Mouse (Mus musculus) CH12.LX (cell line): ENCODE results near the gene Calhm1. TPM values are rescaled to one million over a fixed set of nuclear protein-coding genes. Genes with fewer than 3 reads are reported as not detected.

Source experiments
- DNase-seq: peaks from one replicate; pipeline ENCODE4 v3.0.0-alpha.2; 2013; ENCODE audit errors: extremely low read depth
- H3K27ac ChIP-seq: 2 replicates; pipeline ENCODE4 v1.5.1; 2012; ENCODE audit warnings: low read depth, mild to moderate bottlenecking, control low read depth, moderate library complexity; ENCODE audit not compliant: insufficient read depth
- H3K27me3 ChIP-seq: replicated peaks from 2 replicates; pipeline ENCODE3; 2012; ENCODE audit warnings: inconsistent platforms
- H3K36me3 ChIP-seq, 2 experiments: replicated peaks in 1 of 2; 2 replicates each; pipeline versions ENCODE3 to v1.6.1; 2012; ENCODE audit warnings: inconsistent platforms in 1 of 2, low read length in 1 of 2, mild to moderate bottlenecking in 1 of 2, mixed read lengths in 1 of 2, moderate library complexity in 1 of 2; ENCODE audit not compliant: control insufficient read depth in 1 of 2, insufficient read depth in 1 of 2
- H3K4me1 ChIP-seq, 2 experiments: 2 replicates each; pipeline ENCODE4 v1.6.1; 2012; ENCODE audit warnings: inconsistent platforms in 1 of 2, moderate library complexity in 1 of 2; ENCODE audit not compliant: insufficient read depth in 2 of 2, control insufficient read depth in 1 of 2
- H3K4me2 ChIP-seq: 2 replicates; pipeline ENCODE4 v1.6.1; 2012; ENCODE audit warnings: low read depth, mild to moderate bottlenecking, control low read depth; ENCODE audit not compliant: poor library complexity, insufficient read depth, severe bottlenecking
- H3K4me3 ChIP-seq, 3 experiments: fragments of 150-350 bp in 1 of 3; sonication (generic) in 1 of 3; replicated peaks in 1 of 3; 2 replicates each; pipeline versions ENCODE3 to v1.5.1; 2011 to 2012; ENCODE audit warnings: low read depth in 2 of 3, low read length in 2 of 3, mild to moderate bottlenecking in 2 of 3, moderate library complexity in 2 of 3, control low read depth in 1 of 3, improper control_type of control experiment in 1 of 3, inconsistent platforms in 1 of 3, mixed read lengths in 1 of 3; ENCODE audit not compliant: poor library complexity in 1 of 3
- H3K79me2 ChIP-seq: replicated peaks from 2 replicates; pipeline ENCODE4 v1.6.1; 2012; ENCODE audit warnings: mild to moderate bottlenecking, moderate library complexity; ENCODE audit not compliant: control insufficient read depth, poor library complexity, insufficient read depth, severe bottlenecking; ENCODE audit errors: extremely low read depth
- H3K9ac ChIP-seq: 2 replicates; pipeline ENCODE4 v1.6.1; 2012; ENCODE audit warnings: low read depth, mild to moderate bottlenecking, control low read depth, moderate library complexity; ENCODE audit not compliant: insufficient read depth
- H3K9me3 ChIP-seq: replicated peaks from 2 replicates; pipeline ENCODE3; 2012; ENCODE audit warnings: low read length, inconsistent platforms, mixed read lengths
- BHLHE40 ChIP-seq: IDR thresholded peaks from 2 replicates; pipeline ENCODE4 v1.6.1; 2011; ENCODE audit warnings: mild to moderate bottlenecking, low read depth, low read length, improper control_type of control experiment
- CHD1 ChIP-seq: IDR thresholded peaks from 2 replicates; pipeline ENCODE4 v1.6.1; 2012; ENCODE audit warnings: low read depth, low read length, improper control_type of control experiment, inconsistent platforms
- CHD2 ChIP-seq: IDR thresholded peaks from 2 replicates; pipeline ENCODE4 v1.6.1; 2011; ENCODE audit warnings: low read length, improper control_type of control experiment
- CTCF ChIP-seq, 2 experiments: IDR thresholded peaks in 1 of 2; conservative IDR thresholded peaks in 1 of 2; 2 replicates each; pipeline ENCODE4 v1.5.1; 2011 to 2012; ENCODE audit warnings: low read depth in 2 of 2, low read length in 2 of 2, improper control_type of control experiment in 1 of 2, inconsistent platforms in 1 of 2, mild to moderate bottlenecking in 1 of 2, moderate library complexity in 1 of 2
- E2F4 ChIP-seq: IDR thresholded peaks from 2 replicates; pipeline ENCODE4 v1.6.1; 2011; ENCODE audit warnings: low read depth, low read length, improper control_type of control experiment; ENCODE audit not compliant: insufficient replicate concordance
- ELF1 ChIP-seq: IDR thresholded peaks from 2 replicates; pipeline ENCODE4 v1.6.1; 2014; ENCODE audit warnings: low read depth, mild to moderate bottlenecking, inconsistent platforms, low read length, improper control_type of control experiment
- EP300 ChIP-seq: IDR thresholded peaks from 2 replicates; pipeline ENCODE4 v1.6.1; 2011; ENCODE audit warnings: low read length, improper control_type of control experiment
- ETS1 ChIP-seq: conservative IDR thresholded peaks from 2 replicates; pipeline ENCODE4 v1.6.1; 2012; ENCODE audit warnings: low read depth, mild to moderate bottlenecking, inconsistent platforms, low read length, improper control_type of control experiment, moderate library complexity
- GABPA ChIP-seq: IDR thresholded peaks from 2 replicates; pipeline ENCODE4 v1.6.1; 2012; ENCODE audit warnings: low read depth, low read length, improper control_type of control experiment, inconsistent platforms; ENCODE audit not compliant: insufficient replicate concordance
- HCFC1 ChIP-seq: IDR thresholded peaks from 2 replicates; pipeline ENCODE4 v1.6.1; 2012; ENCODE audit warnings: low read depth, mild to moderate bottlenecking, inconsistent platforms, low read length, improper control_type of control experiment
- IRF4 ChIP-seq: IDR thresholded peaks from 2 replicates; pipeline ENCODE4 v1.6.1; 2014; ENCODE audit warnings: low read depth, mild to moderate bottlenecking, inconsistent platforms, low read length, improper control_type of control experiment
- JUN ChIP-seq: IDR thresholded peaks from 2 replicates; pipeline ENCODE4 v1.6.1; 2011; ENCODE audit warnings: low read depth, mild to moderate bottlenecking, low read length, improper control_type of control experiment, moderate library complexity; ENCODE audit not compliant: insufficient read depth
- JUND ChIP-seq: conservative IDR thresholded peaks from 2 replicates; pipeline ENCODE4 v1.6.1; 2011; ENCODE audit warnings: low read depth, low read length, improper control_type of control experiment
- KAT2A ChIP-seq: IDR thresholded peaks from 2 replicates; pipeline ENCODE4 v1.6.1; 2012; ENCODE audit warnings: low read length, improper control_type of control experiment, inconsistent platforms; ENCODE audit not compliant: insufficient replicate concordance
- MAFK ChIP-seq: IDR thresholded peaks from 2 replicates; pipeline ENCODE4 v1.6.1; 2011; ENCODE audit warnings: low read length, improper control_type of control experiment; ENCODE audit not compliant: insufficient replicate concordance
- MAX ChIP-seq: IDR thresholded peaks from 2 replicates; pipeline ENCODE4 v1.6.1; 2011; ENCODE audit warnings: low read length, improper control_type of control experiment
- MAZ ChIP-seq: IDR thresholded peaks from 2 replicates; pipeline ENCODE4 v1.6.1; 2012; ENCODE audit warnings: low read depth, mild to moderate bottlenecking, inconsistent platforms, low read length, improper control_type of control experiment, moderate library complexity
- MEF2A ChIP-seq: IDR thresholded peaks from 2 replicates; pipeline ENCODE4 v1.6.1; 2014; ENCODE audit warnings: low read depth, mild to moderate bottlenecking, inconsistent platforms, low read length, improper control_type of control experiment, borderline replicate concordance
- MXI1 ChIP-seq: IDR thresholded peaks from 2 replicates; pipeline ENCODE4 v1.6.1; 2011; ENCODE audit warnings: mild to moderate bottlenecking, low read depth, low read length, improper control_type of control experiment
- MYC ChIP-seq: IDR thresholded peaks from 2 replicates; pipeline ENCODE4 v1.6.1; 2011; ENCODE audit warnings: low read depth, mild to moderate bottlenecking, improper control_type of control experiment, low read length
- NELFE ChIP-seq: IDR thresholded peaks from 2 replicates; pipeline ENCODE4 v1.6.1; 2011; ENCODE audit warnings: low read depth, low read length, improper control_type of control experiment
- NRF1 ChIP-seq: IDR thresholded peaks from 2 replicates; pipeline ENCODE4 v1.6.1; 2014; ENCODE audit warnings: low read depth, mild to moderate bottlenecking, inconsistent platforms, low read length, improper control_type of control experiment, moderate library complexity
- PAX5 ChIP-seq: IDR thresholded peaks from 2 replicates; pipeline ENCODE4 v1.6.1; 2012; ENCODE audit warnings: low read length, inconsistent platforms, mixed read lengths
- POLR2A ChIP-seq: IDR thresholded peaks from 2 replicates; pipeline ENCODE4 v1.6.1; 2011; ENCODE audit warnings: low read depth, mild to moderate bottlenecking, improper control_type of control experiment, low read length
- POLR2AphosphoS2 ChIP-seq: IDR thresholded peaks from 2 replicates; pipeline ENCODE4 v1.6.1; 2011; ENCODE audit warnings: low read depth, low read length, improper control_type of control experiment
- RAD21 ChIP-seq: IDR thresholded peaks from 2 replicates; pipeline ENCODE4 v1.6.1; 2011; ENCODE audit warnings: low read depth, mild to moderate bottlenecking, low read length, improper control_type of control experiment, moderate library complexity
- RCOR1 ChIP-seq: conservative IDR thresholded peaks from 2 replicates; pipeline ENCODE4 v1.6.1; 2012; ENCODE audit warnings: low read depth, mild to moderate bottlenecking, inconsistent platforms, low read length, improper control_type of control experiment
- SIN3A ChIP-seq: IDR thresholded peaks from 2 replicates; pipeline ENCODE4 v1.6.1; 2012; ENCODE audit warnings: low read length, improper control_type of control experiment, inconsistent platforms
- SMC3 ChIP-seq: IDR thresholded peaks from 2 replicates; pipeline ENCODE4 v1.6.1; 2011; ENCODE audit warnings: low read depth, low read length, improper control_type of control experiment
- TBP ChIP-seq: conservative IDR thresholded peaks from 2 replicates; pipeline ENCODE4 v1.6.1; 2011; ENCODE audit warnings: low read depth, low read length, improper control_type of control experiment
- TCF12 ChIP-seq: IDR thresholded peaks from 2 replicates; pipeline ENCODE4 v1.6.1; 2014; ENCODE audit warnings: low read depth, mild to moderate bottlenecking, inconsistent platforms, low read length, improper control_type of control experiment
- UBTF ChIP-seq: IDR thresholded peaks from 2 replicates; pipeline ENCODE4 v1.6.1; 2012; ENCODE audit warnings: low read depth, mild to moderate bottlenecking, inconsistent platforms, low read length, improper control_type of control experiment, moderate library complexity
- USF1 ChIP-seq: IDR thresholded peaks from 2 replicates; pipeline ENCODE4 v1.6.1; 2014; ENCODE audit warnings: low read depth, mild to moderate bottlenecking, inconsistent platforms, low read length, improper control_type of control experiment
- USF2 ChIP-seq: conservative IDR thresholded peaks from 2 replicates; pipeline ENCODE4 v1.6.1; 2011; ENCODE audit warnings: low read depth, low read length, improper control_type of control experiment
- ZC3H11A ChIP-seq: IDR thresholded peaks from 2 replicates; pipeline ENCODE4 v1.6.1; 2012; ENCODE audit warnings: low read depth, mild to moderate bottlenecking, inconsistent platforms, low read length, improper control_type of control experiment
- ZKSCAN1 ChIP-seq: IDR thresholded peaks from 2 replicates; pipeline ENCODE4 v1.6.1; 2012; ENCODE audit warnings: low read depth, inconsistent platforms, low read length, improper control_type of control experiment, borderline replicate concordance
- ZMIZ1 ChIP-seq: IDR thresholded peaks from 2 replicates; pipeline ENCODE4 v1.6.1; 2012; ENCODE audit warnings: low read depth, mild to moderate bottlenecking, inconsistent platforms, low read length, improper control_type of control experiment
- ZNF384 ChIP-seq: IDR thresholded peaks from 2 replicates; pipeline ENCODE4 v1.6.1; 2012; ENCODE audit warnings: low read depth, low read length, improper control_type of control experiment, inconsistent platforms
- dilution Hi-C: fragments of 300-500 bp; cut with MboI; formaldehyde crosslinking; loops from 2 replicates; pipeline ENCODE4 v1.14.3; 2020; ENCODE audit warnings: low sequenced_read_pairs; ENCODE audit not compliant: extremely low pct_unique_long_range_greater_than_20kb, extremely low pct_ligation_motif_present
- in situ Hi-C: fragments of 300-500 bp; cut with MboI; formaldehyde crosslinking; loops from 3 replicates; pipeline ENCODE4 v1.14.3; 2019; ENCODE audit warnings: low sequenced_read_pairs, low pct_ligation_motif_present, low pct_unique_long_range_greater_than_20kb, mixed read lengths
- polyA plus RNA-seq: library from polyadenylated mRNA; unstranded; fragments of >175 nt; gene quantifications from 2 replicates; pipeline ENCODE4 v1.2.1, GENCODE M21; 2012; ENCODE audit warnings: low read depth; ENCODE audit not compliant: insufficient read length
- total RNA-seq, 2 experiments: library from RNA; depleted of rRNA; stranded (reverse); fragments of 300-350 nt in 1 of 2; fragments of >200 nt in 1 of 2; gene quantifications; 2 replicates each; pipeline ENCODE4 v1.2.3; 2012 to 2014

The Calhm1 gene
- total and polyA plus RNA-seq, 3 experiments: not detected

DNA sequence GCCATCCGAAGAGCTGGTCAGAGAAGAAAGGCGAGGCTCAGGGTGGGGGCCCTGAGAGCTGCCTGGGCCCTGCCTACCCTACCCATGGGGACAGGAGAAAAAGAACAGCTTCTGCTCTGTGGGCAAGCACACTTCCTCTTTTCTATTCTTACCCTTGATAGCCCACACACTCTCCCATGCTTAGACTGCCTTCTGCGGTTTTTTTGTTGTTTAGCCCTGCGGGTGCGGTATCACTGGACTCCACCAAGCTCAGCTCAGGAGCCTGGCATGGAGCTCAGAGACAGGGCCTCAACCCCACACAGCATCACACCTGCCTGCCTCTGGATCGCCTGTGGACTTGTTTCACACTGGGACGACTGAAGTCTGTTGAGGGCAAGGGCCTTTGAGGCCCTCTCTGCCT is 10.9 kb downstream of the Calhm1 start:
- Histone ChIP-seq H3K27me3 (no peaks in the 10 kb centered on the region), H3K9ac (no peak overlapping the region), H3K36me3 (peaks cover 46 to 71% of the 10 kb centered on the region in 2 experiments), H3K4me1 (peaks cover 27 to 73% of the 10 kb centered on the region in 2 experiments), H3K79me2 (no peaks in the 10 kb centered on the region), H3K4me2 (peak overlapping the region; percentile 41), H3K4me3 (peak overlapping the region in 1 of 3 experiments; percentile 8), H3K27ac (peak overlapping the region; percentile 93), H3K9me3 (no peaks in the 10 kb centered on the region)
- TF ChIP-seq TBP (peak; percentile 60; the same call in 1 of the 2 replicates), ETS1 (peak; percentile 82), KAT2A (0 out of 2 replicates have a peak, but pooled peaks have one; percentile 28), BHLHE40 (peak; percentile 87), USF1 (no peak), POLR2AphosphoS2 (no peak; the same call in 1 of the 2 replicates), IRF4 (peak; percentile 92), NELFE (0 out of 2 replicates have a peak, but pooled peaks have one; percentile 3), ZC3H11A (no peak), JUN (peak; percentile 7; the same call in 1 of the 2 replicates), USF2 (no peak; the same call in 1 of the 2 replicates), ZKSCAN1 (no peak), GABPA (no peak), CHD2 (no peak; the same call in 1 of the 2 replicates), HCFC1 (no peak), SIN3A (peak; percentile 80), MAZ (peak; percentile 91), TCF12 (peak; percentile 81), MAFK (peak; percentile 79), RCOR1 (0 out of 2 replicates have a peak, but pooled peaks have one; percentile 47), POLR2A (peak; percentile 39; the same call in 1 of the 2 replicates), ELF1 (peak; percentile 32; the same call in 1 of the 2 replicates), PAX5 (no peak), ZMIZ1 (no peak; the same call in 1 of the 2 replicates), EP300 (peak; percentile 96), CTCF (conservative IDR thresholded peaks at IDR 0.05 in 1 of 2, IDR thresholded peaks at IDR 0.05 in 1 of 2; ENCODE audit: low read depth in 2 of 2, low read length in 2 of 2) (no peak), MAX (peak; percentile 81), SMC3 (0 out of 2 replicates have a peak, but pooled peaks have one; percentile 17), JUND (no peak), ZNF384 (peak; percentile 53), MYC (peak; percentile 68; the same call in 1 of the 2 replicates), RAD21 (no peak; the same call in 1 of the 2 replicates), CHD1 (no peak), UBTF (0 out of 2 replicates have a peak, but pooled peaks have one; percentile 40), E2F4 (no peak), MXI1 (peak; percentile 70; the same call in 1 of the 2 replicates), NRF1 (no peak), MEF2A (peak; percentile 98)
- in situ Hi-C loops (loop anchor here (5.0 kb wide), 1 partner anchor 34 kb away; no protein-coding TSS in a partner anchor), dilution Hi-C loops (no loop called here)
- peak; percentile 87 for DNase-seq
